Mouse (Mus musculus) Patski (cell line): ENCODE measurements around the gene Msh2. TPM values are rescaled to one million over a fixed set of nuclear protein-coding genes. Genes with fewer than 3 reads are reported as not detected.

Experiments
- ATAC-seq: fragments of 100-300 bp; one replicate; pipeline ENCODE4 v1.8.0; 2021
- CTCF ChIA-PET: fragments of 350-600 bp; sonication (Branson Sonifier 250); formaldehyde crosslinking; loops from one replicate; lab custom pipeline; 2022; ENCODE audit warnings: inconsistent platforms; lab: Charles Lee
- POLR2A ChIA-PET: fragments of 350-600 bp; sonication (Branson Sonifier 250); formaldehyde crosslinking; loops from one replicate; lab custom pipeline; 2022; ENCODE audit warnings: antibody characterized with exemption, inconsistent platforms; lab: Charles Lee
- DNase-seq: peaks from one replicate; pipeline ENCODE4 v3.0.0-alpha.2; 2011; ENCODE audit warnings: low read depth, low spot score
- H3K27me3 ChIP-seq: fragments of 371-371 bp; one replicate; pipeline ENCODE4 v1.5.1; 2021
- CTCF ChIP-seq: fragments of 100-300 bp; IDR thresholded peaks from one replicate; pipeline ENCODE4 v1.5.1; 2021
- in situ Hi-C: fragments of 300-500 bp; cut with MboI; formaldehyde crosslinking; loops from 3 replicates; pipeline ENCODE4 v1.11.1; 2018; ENCODE audit warnings: low pct_unique_long_range_greater_than_20kb, mixed read lengths
- polyA plus RNA-seq: library from polyadenylated mRNA; unstranded; gene quantifications from one replicate; pipeline ENCODE4 v1.2.3, GENCODE M21; 2021

The Msh2 gene
- polyA plus RNA-seq, 1 experiment from 2014 or later, result 35.8 TPM

DNA sequence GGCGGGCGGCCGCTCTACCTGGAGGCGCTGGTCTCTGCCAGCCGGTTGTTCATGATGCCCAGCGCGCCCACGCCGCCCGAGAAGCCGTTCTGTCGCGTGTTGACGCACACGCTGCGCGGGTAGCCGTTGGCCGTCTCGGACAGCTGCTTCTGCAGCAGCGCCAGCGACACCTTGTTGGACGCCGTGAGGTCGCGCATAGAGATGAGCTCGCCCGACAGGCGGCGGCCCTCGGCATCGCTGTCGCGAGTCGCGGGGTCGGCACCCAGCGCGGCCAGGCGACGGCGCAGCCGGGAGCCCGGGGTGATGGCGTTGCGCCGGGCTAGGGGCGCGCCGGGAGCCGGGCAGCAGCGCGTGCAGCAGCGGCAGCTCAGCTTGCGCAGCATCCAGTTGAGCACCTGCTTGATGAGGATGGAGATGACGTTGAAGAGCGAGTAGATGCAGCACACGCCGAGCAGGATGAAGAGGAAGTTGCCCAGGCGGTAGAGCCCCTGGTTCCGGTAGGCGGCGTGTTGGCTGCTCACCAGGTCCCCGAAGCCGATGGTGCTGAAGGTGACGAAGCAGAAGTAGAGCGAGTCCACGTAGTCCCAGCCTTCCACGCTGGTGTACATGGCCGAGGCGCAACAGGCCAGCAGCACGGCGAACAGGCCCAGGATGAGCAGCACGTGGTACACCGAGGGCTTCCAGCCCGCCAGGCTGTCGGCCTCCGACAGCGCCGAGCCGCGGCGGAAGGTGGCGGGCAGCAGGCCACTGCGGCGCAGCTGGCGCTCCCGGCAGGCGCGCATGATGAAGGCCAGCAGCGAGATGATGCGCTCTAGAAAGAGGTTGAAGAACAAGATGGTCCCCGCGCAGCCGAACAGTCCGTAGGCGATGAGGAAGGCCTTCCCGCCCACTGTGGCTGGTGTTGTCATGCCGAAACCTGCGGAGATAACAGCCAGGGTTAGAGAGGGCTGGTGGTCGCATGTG, 74.1 kb downstream of the Msh2 start:
- in situ Hi-C loops, result no loop called here
- ChIA-PET POLR2A (no interaction called here), CTCF (no interaction called here)
- DNase-seq (no peak), ATAC-seq (no peak)
- no peaks in the 10 kb centered on the region for H3K27me3 ChIP-seq
- TF ChIP-seq CTCF, result no peak

DNA sequence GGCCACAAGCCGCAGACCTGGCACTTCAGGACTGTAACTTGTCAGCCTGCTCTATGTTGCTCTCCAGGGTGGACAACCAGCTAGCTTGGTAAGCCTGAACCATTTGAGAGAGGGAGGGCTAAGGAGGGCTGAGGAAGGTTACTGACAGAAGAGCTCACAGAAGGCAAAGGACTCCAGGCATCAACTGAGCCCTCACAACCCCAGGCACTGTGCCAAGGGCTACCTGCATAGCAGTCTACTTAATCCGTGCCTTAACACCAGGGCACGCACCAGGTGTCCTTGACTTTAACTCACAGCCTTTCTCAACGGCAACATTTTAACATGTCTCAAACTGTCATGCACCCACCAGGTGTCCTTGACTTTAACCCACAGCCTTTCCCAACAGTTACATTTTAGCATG, 88.2 kb downstream of the Msh2 start:
- CTCF ChIA-PET, result no interaction called here
- TF ChIP-seq CTCF, result no peak
- peaks cover 4% of the 10 kb centered on the region for H3K27me3 ChIP-seq
- in situ Hi-C loops, result no loop called here
- no peak for ATAC-seq
- POLR2A ChIA-PET, result no interaction called here
- DNase-seq, result no peak

DNA sequence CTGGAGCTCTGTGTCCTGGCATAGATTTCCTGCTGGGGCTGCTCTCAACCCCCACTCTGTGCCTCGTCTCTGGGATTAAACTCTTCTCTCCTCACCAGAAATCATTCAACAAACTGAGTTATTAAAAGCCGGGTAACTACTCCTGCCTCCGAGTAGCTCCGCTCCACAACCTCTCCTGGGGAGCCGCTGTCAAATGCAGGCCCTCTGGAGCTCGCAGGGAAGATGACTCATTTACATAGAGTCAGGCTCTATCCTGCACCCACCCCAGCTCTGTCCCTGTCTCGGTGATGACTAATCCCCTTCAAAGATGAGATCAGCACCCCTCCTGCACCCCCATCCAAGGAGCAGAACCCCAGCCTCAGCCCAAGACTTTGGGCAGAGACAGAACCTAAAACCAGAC, 91.0 kb downstream of the Msh2 start:
- ChIA-PET CTCF (no interaction called here), POLR2A (no interaction called here)
- DNase-seq (peak; percentile 35), ATAC-seq (peak; percentile 85)
- TF ChIP-seq CTCF, result no peak
- in situ Hi-C loops, result no loop called here
- peaks cover 4% of the 10 kb centered on the region for H3K27me3 ChIP-seq

- H3K27me3 ChIP-seq, result no peaks in the 10 kb centered on the region
- ChIA-PET POLR2A (interaction anchor here (0.6 kb wide), 1 partner anchor 165 kb away, joined by 4 read pairs; no protein-coding TSS in a partner anchor), CTCF (no interaction called here)
- no peak for ATAC-seq
- no peak for TF ChIP-seq CTCF
- in situ Hi-C loops, result no loop called here
- no peak for DNase-seq
These were observed 92.9 kb downstream of the Msh2 start for GRCm38 (mm10) chr17:87765031-87765430.

GRCm38 (mm10) chr17:87766888-87767287, 94.8 kb downstream of the Msh2 start:
- TF ChIP-seq CTCF, result no peak
- H3K27me3 ChIP-seq, result no peaks in the 10 kb centered on the region
- ATAC-seq, result no peak
- POLR2A ChIA-PET, result no interaction called here
- DNase-seq, result no peak
- CTCF ChIA-PET, result no interaction called here
- in situ Hi-C loops, result no loop called here

DNA sequence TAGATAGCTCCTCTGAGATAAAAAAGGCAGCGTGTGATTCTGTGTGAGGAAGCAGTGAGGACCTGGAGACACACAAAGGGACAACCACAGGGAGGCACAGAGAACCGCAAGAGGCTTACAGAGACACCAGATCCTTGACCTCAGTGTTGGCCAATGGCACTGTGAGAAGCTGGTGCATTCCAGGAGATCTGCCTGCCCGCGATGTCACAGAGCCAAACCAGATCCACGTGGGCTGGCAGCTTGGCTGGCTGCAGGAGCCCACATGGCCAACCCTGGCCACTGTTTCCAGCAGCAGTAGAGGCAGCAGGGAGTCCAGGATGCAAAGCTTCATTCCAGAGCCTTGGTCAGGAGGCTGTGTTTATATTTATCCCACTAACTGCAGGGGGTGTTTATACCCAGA, 98.6 kb downstream of the Msh2 start:
- no peak for DNase-seq
- ATAC-seq, result no peak
- no peak for TF ChIP-seq CTCF
- ChIA-PET POLR2A (no interaction called here), CTCF (interaction anchor here (1.2 kb wide), 1 partner anchor 39 kb away, joined by 4 read pairs; no protein-coding TSS in a partner anchor)
- in situ Hi-C loops, result no loop called here
- H3K27me3 ChIP-seq, result no peaks in the 10 kb centered on the region

DNA sequence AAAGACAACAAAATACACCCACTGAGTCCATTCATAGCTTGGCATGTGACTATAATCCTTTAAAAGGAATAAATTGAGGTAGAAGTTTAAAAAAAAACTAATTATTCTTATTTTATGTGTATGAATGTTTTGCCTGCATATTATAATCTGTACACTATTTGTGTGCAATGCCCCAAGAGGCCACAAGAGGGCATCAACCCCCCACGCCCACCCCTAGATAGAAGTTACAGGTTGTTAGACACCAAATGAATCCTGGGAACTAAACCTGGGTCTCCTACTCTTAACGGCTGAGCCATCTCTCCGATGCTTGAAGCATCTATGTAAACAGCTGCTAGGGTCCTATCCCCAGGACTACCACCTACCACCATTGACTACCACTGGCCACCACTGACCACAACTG, 101.0 kb downstream of the Msh2 start:
- CTCF ChIA-PET, result interaction anchor here (1.0 kb wide), 1 partner anchor 29 kb away, joined by 3 read pairs; no protein-coding TSS in a partner anchor
- in situ Hi-C loops, result no loop called here
- DNase-seq, result no peak
- POLR2A ChIA-PET, result no interaction called here
- no peaks in the 10 kb centered on the region for H3K27me3 ChIP-seq
- TF ChIP-seq CTCF, result no peak
- no peak for ATAC-seq

Other genes with a start within 250 kb of the Msh2 start
- gene Stpg4, start 244.6 kb upstream of the Msh2 start, polyA plus RNA-seq, result not detected
- gene Calm2, start 225.4 kb upstream of the Msh2 start, polyA plus RNA-seq, result 899 TPM
- gene Epcam, start 36.4 kb upstream of the Msh2 start, polyA plus RNA-seq, result 0.30 TPM
- gene Kcnk12, start 125.7 kb downstream of the Msh2 start, polyA plus RNA-seq, result not detected
- not detected for gene Rpl36-ps4, start 248.6 kb downstream of the Msh2 start, polyA plus RNA-seq